Mouse (Mus musculus) hindbrain, embryonic 12.5 days (tissue): ENCODE measurements around the gene Maml3. TPM values are rescaled to one million over a fixed set of nuclear protein-coding genes. Genes with fewer than 3 reads are reported as not detected.

Source experiments
- ATAC-seq: fragments of 200-750 bp; cut with Nextera tagmentation; 2 replicates; pipeline ENCODE4 v1.8.0; 2017; ENCODE audit warnings: moderate TSS enrichment; ENCODE audit not compliant: low FRiP score
- H3K27ac ChIP-seq: fragments of 300-500 bp; sonication (generic); 2 replicates; pipeline ENCODE4 v1.5.1; 2016; ENCODE audit warnings: mild to moderate bottlenecking
- H3K27me3 ChIP-seq: fragments of 300-500 bp; sonication (generic); 2 replicates; pipeline ENCODE4 v1.6.1; 2016; ENCODE audit warnings: mild to moderate bottlenecking
- H3K36me3 ChIP-seq: fragments of 300-500 bp; sonication (generic); 2 replicates; pipeline ENCODE4 v1.6.1; 2016; ENCODE audit warnings: mild to moderate bottlenecking
- H3K4me1 ChIP-seq: fragments of 300-500 bp; sonication (generic); 2 replicates; pipeline ENCODE4 v1.6.1; 2016
- H3K4me2 ChIP-seq: fragments of 300-500 bp; sonication (generic); replicated peaks from 2 replicates; pipeline ENCODE4 v1.6.1; 2016; ENCODE audit warnings: mild to moderate bottlenecking
- H3K4me3 ChIP-seq: fragments of 300-500 bp; sonication (generic); 2 replicates; pipeline ENCODE4 v1.5.1; 2016; ENCODE audit warnings: mild to moderate bottlenecking
- H3K9ac ChIP-seq: fragments of 300-500 bp; sonication (generic); 2 replicates; pipeline ENCODE4 v1.6.1; 2016; ENCODE audit warnings: mild to moderate bottlenecking, moderate library complexity
- H3K9me3 ChIP-seq: fragments of 300-500 bp; sonication (generic); replicated peaks from 2 replicates; pipeline ENCODE4 v1.6.1; 2016; ENCODE audit warnings: mild to moderate bottlenecking
- WGBS: fragments of 180-500 bp; shearing (Covaris S2); methylation state at CpG from one replicate; pipeline ENCODE4 v1.1.7; 2016; 5-methylcytosine and 5-hydroxymethylcytosine counted together
- polyA plus RNA-seq: library from polyadenylated mRNA; unstranded; fragments of >200 nt; fragmentation: Nextera tagmentation; extraction: Ambion mirVana; gene quantifications from 2 replicates; pipeline ENCODE4 v1.2.1, GENCODE M21; 2016

Maml3 gene
- polyA plus RNA-seq, 1 experiment from 2014 or later = 8.3 TPM

GRCm38 (mm10) chr3:51693196-51693595, 411.7 kb downstream of the Maml3 start:
- H3K36me3 ChIP-seq = peaks cover 61% of the 10 kb centered on the region

GRCm38 (mm10) chr3:51688725-51689124, 416.2 kb downstream of the Maml3 start:
- Histone ChIP-seq H3K27me3 (no peaks in the 10 kb centered on the region), H3K9me3 (no peaks in the 10 kb centered on the region), H3K9ac (no peak overlapping the region), H3K4me3 (no peak overlapping the region), H3K36me3 (peaks cover 49% of the 10 kb centered on the region), H3K27ac (no peak overlapping the region), H3K4me2 (no peak overlapping the region), H3K4me1 (no peaks in the 10 kb centered on the region)
- ATAC-seq = no peak
- 90% methylated on average over 8 of the region's 8 CpGs for WGBS

More at GRCm38 (mm10) chr3:51693196-51693595, 411.7 kb downstream of the Maml3 start:
- no peaks in the 10 kb centered on the region for H3K4me1 ChIP-seq
- H3K9ac ChIP-seq = no peak overlapping the region
- no peaks in the 10 kb centered on the region for H3K9me3 ChIP-seq
- no peaks in the 10 kb centered on the region for H3K27me3 ChIP-seq
- H3K4me3 ChIP-seq = no peak overlapping the region
- 82% methylated on average over 10 of the region's 10 CpGs for WGBS
- no peak overlapping the region for H3K4me2 ChIP-seq
- H3K27ac ChIP-seq = no peak overlapping the region
- no peak for ATAC-seq

GRCm38 (mm10) chr3:51686791-51687190, 418.1 kb downstream of the Maml3 start:
- H3K4me2 ChIP-seq = no peak overlapping the region
- no peak overlapping the region for H3K4me3 ChIP-seq
- no peaks in the 10 kb centered on the region for H3K9me3 ChIP-seq
- H3K4me1 ChIP-seq = no peaks in the 10 kb centered on the region
- ATAC-seq = no peak
- H3K27ac ChIP-seq = no peak overlapping the region
- no peaks in the 10 kb centered on the region for H3K27me3 ChIP-seq
- WGBS = 81% methylated on average over 6 of the region's 6 CpGs
- no peak overlapping the region for H3K9ac ChIP-seq
- peaks cover 37% of the 10 kb centered on the region for H3K36me3 ChIP-seq

- H3K4me3 ChIP-seq = no peak overlapping the region
- WGBS = 80% methylated on average over 6 of the region's 6 CpGs
- H3K9ac ChIP-seq = no peak overlapping the region
- no peaks in the 10 kb centered on the region for H3K27me3 ChIP-seq
- H3K4me2 ChIP-seq = no peak overlapping the region
- H3K27ac ChIP-seq = no peak overlapping the region
- H3K36me3 ChIP-seq = peaks cover 32% of the 10 kb centered on the region
- H3K9me3 ChIP-seq = no peaks in the 10 kb centered on the region
- H3K4me1 ChIP-seq = no peaks in the 10 kb centered on the region
- no peak for ATAC-seq
These were observed 418.6 kb downstream of the Maml3 start for GRCm38 (mm10) chr3:51686316-51686715.

- 92% methylated on average over 6 of the region's 6 CpGs for WGBS
- no peak overlapping the region for H3K9ac ChIP-seq
- no peak for ATAC-seq
These were observed 419.3 kb downstream of the Maml3 start for GRCm38 (mm10) chr3:51685539-51685938.

GRCm38 (mm10) chr3:51674963-51675362, 429.9 kb downstream of the Maml3 start:
- Histone ChIP-seq H3K36me3 (no peaks in the 10 kb centered on the region), H3K9ac (no peak overlapping the region), H3K27ac (no peak overlapping the region), H3K4me2 (no peak overlapping the region), H3K4me3 (no peak overlapping the region), H3K27me3 (no peaks in the 10 kb centered on the region; the same call in 1 of the 2 replicates), H3K9me3 (no peaks in the 10 kb centered on the region), H3K4me1 (peaks cover 6% of the 10 kb centered on the region)
- ATAC-seq = no peak
- 90% methylated on average over 3 of the region's 3 CpGs for WGBS

More at GRCm38 (mm10) chr3:51685539-51685938, 419.3 kb downstream of the Maml3 start:
- H3K9me3 ChIP-seq = no peaks in the 10 kb centered on the region
- no peaks in the 10 kb centered on the region for H3K27me3 ChIP-seq
- no peak overlapping the region for H3K4me2 ChIP-seq
- no peak overlapping the region for H3K27ac ChIP-seq
- H3K4me1 ChIP-seq = no peaks in the 10 kb centered on the region
- H3K36me3 ChIP-seq = peaks cover 25% of the 10 kb centered on the region
- H3K4me3 ChIP-seq = no peak overlapping the region

GRCm38 (mm10) chr3:51673408-51674086, 431.3 kb downstream of the Maml3 start:
- Histone ChIP-seq H3K27ac (no peak overlapping the region), H3K4me2 (no peak overlapping the region), H3K36me3 (no peaks in the 10 kb centered on the region), H3K9me3 (no peaks in the 10 kb centered on the region), H3K27me3 (no peaks in the 10 kb centered on the region; the same call in 1 of the 2 replicates), H3K4me3 (no peak overlapping the region), H3K9ac (no peak overlapping the region), H3K4me1 (peaks cover 6% of the 10 kb centered on the region)
- 0 out of 2 replicates have a peak, but pooled peaks have one; percentile 35 for ATAC-seq
- 72% methylated on average over 21 of the region's 21 CpGs for WGBS

- Histone ChIP-seq H3K9ac (no peak overlapping the region), H3K4me3 (no peak overlapping the region)
These were observed 432.2 kb downstream of the Maml3 start for GRCm38 (mm10) chr3:51672631-51673030.

GRCm38 (mm10) chr3:51671071-51671469, 433.8 kb downstream of the Maml3 start:
- H3K4me2 ChIP-seq = no peak overlapping the region
- ATAC-seq = no peak
- no peak overlapping the region for H3K4me3 ChIP-seq
- H3K27ac ChIP-seq = no peak overlapping the region
- peaks cover 6% of the 10 kb centered on the region for H3K4me1 ChIP-seq
- no peaks in the 10 kb centered on the region for H3K36me3 ChIP-seq
- no peaks in the 10 kb centered on the region for H3K9me3 ChIP-seq
- no peaks in the 10 kb centered on the region for H3K27me3 ChIP-seq
- WGBS = 83% methylated on average over 1 of the region's 1 CpGs
- H3K9ac ChIP-seq = no peak overlapping the region

More at GRCm38 (mm10) chr3:51672631-51673030, 432.2 kb downstream of the Maml3 start:
- no peaks in the 10 kb centered on the region for H3K36me3 ChIP-seq
- H3K27ac ChIP-seq = no peak overlapping the region
- peaks cover 6% of the 10 kb centered on the region for H3K4me1 ChIP-seq
- no peak for ATAC-seq
- WGBS = 47% methylated on average over 4 of the region's 4 CpGs
- H3K9me3 ChIP-seq = no peaks in the 10 kb centered on the region
- no peaks in the 10 kb centered on the region; the same call in 1 of the 2 replicates for H3K27me3 ChIP-seq
- H3K4me2 ChIP-seq = no peak overlapping the region

GRCm38 (mm10) chr3:51670414-51671070, 434.3 kb downstream of the Maml3 start:
- no peaks in the 10 kb centered on the region for H3K9me3 ChIP-seq
- H3K36me3 ChIP-seq = no peaks in the 10 kb centered on the region
- H3K4me3 ChIP-seq = no peak overlapping the region
- no peak for ATAC-seq
- 71% methylated on average over 5 of the region's 5 CpGs for WGBS
- no peak overlapping the region for H3K27ac ChIP-seq
- no peak overlapping the region for H3K4me2 ChIP-seq
- peaks cover 6% of the 10 kb centered on the region for H3K4me1 ChIP-seq
- H3K27me3 ChIP-seq = no peaks in the 10 kb centered on the region
- H3K9ac ChIP-seq = no peak overlapping the region

- ATAC-seq = no peak
- no peaks in the 10 kb centered on the region for H3K9me3 ChIP-seq
- no peak overlapping the region for H3K9ac ChIP-seq
- H3K36me3 ChIP-seq = no peaks in the 10 kb centered on the region
- H3K4me3 ChIP-seq = no peak overlapping the region
- peaks cover 4% of the 10 kb centered on the region; the same call in 1 of the 2 replicates for H3K4me1 ChIP-seq
- H3K27ac ChIP-seq = no peak overlapping the region
- no peak overlapping the region for H3K4me2 ChIP-seq
- H3K27me3 ChIP-seq = no peaks in the 10 kb centered on the region
- 51% methylated on average over 2 of the region's 2 CpGs for WGBS
These were observed 436.3 kb downstream of the Maml3 start for GRCm38 (mm10) chr3:51668607-51669006.

- no peak overlapping the region for H3K27ac ChIP-seq
- no peak for ATAC-seq
- H3K9ac ChIP-seq = no peak overlapping the region
- 73% methylated on average over 6 of the region's 6 CpGs for WGBS
- no peaks in the 10 kb centered on the region for H3K36me3 ChIP-seq
- peaks cover 3% of the 10 kb centered on the region; the same call in 1 of the 2 replicates for H3K4me1 ChIP-seq
- no peak overlapping the region for H3K4me2 ChIP-seq
- H3K9me3 ChIP-seq = no peaks in the 10 kb centered on the region
- no peak overlapping the region for H3K4me3 ChIP-seq
- no peaks in the 10 kb centered on the region for H3K27me3 ChIP-seq
These were observed 442.3 kb downstream of the Maml3 start for GRCm38 (mm10) chr3:51662557-51662956.
